Mouse (Mus musculus) liver, embryonic 11.5 days (tissue): ENCODE data around the gene Lgi4. TPM values are rescaled to one million over a fixed set of nuclear protein-coding genes. Genes with fewer than 3 reads are reported as not detected.

ENCODE experiments used
- ATAC-seq: fragments of 200-750 bp; cut with Nextera tagmentation; replicated peaks from 2 replicates; pipeline ENCODE4 v1.8.0; 2017; ENCODE audit warnings: moderate number of reproducible peaks, mild to moderate bottlenecking, moderate TSS enrichment, moderate library complexity; ENCODE audit not compliant: low FRiP score
- DNase-seq: peaks from one replicate; pipeline ENCODE4 v3.0.0-alpha.2; 2017; ENCODE audit warnings: low spot score
- H3K27ac ChIP-seq: fragments of 300-500 bp; sonication (generic); 2 replicates; pipeline ENCODE4 v1.5.1; 2014; ENCODE audit warnings: mild to moderate bottlenecking, low read depth, low read length, control low read depth
- H3K27me3 ChIP-seq: fragments of 300-500 bp; sonication (generic); replicated peaks from 2 replicates; pipeline ENCODE4 v1.6.1; 2014; ENCODE audit warnings: low read length, mixed read lengths; ENCODE audit not compliant: control insufficient read depth, insufficient read depth
- H3K36me3 ChIP-seq: fragments of 300-500 bp; sonication (generic); 2 replicates; pipeline ENCODE4 v1.6.1; 2014; ENCODE audit warnings: mild to moderate bottlenecking, low read length, moderate library complexity, mixed read lengths; ENCODE audit not compliant: control insufficient read depth, insufficient read depth
- H3K4me1 ChIP-seq: fragments of 300-500 bp; sonication (generic); replicated peaks from 2 replicates; pipeline ENCODE4 v1.6.1; 2014; ENCODE audit warnings: low read length, mixed read lengths; ENCODE audit not compliant: control insufficient read depth, insufficient read depth
- H3K4me2 ChIP-seq: fragments of 300-500 bp; sonication (generic); 2 replicates; pipeline ENCODE4 v1.6.1; 2014; ENCODE audit warnings: mild to moderate bottlenecking, control low read depth, moderate library complexity
- H3K4me3 ChIP-seq: fragments of 300-500 bp; sonication (generic); 2 replicates; pipeline ENCODE4 v1.5.1; 2014; ENCODE audit warnings: low read depth, low read length, control low read depth
- H3K9ac ChIP-seq: fragments of 300-500 bp; sonication (generic); 2 replicates; pipeline ENCODE4 v1.6.1; 2014; ENCODE audit warnings: low read depth, low read length, control low read depth
- H3K9me3 ChIP-seq: fragments of 300-500 bp; sonication (generic); 2 replicates; pipeline ENCODE4 v1.6.1; 2016; ENCODE audit warnings: low read length, inconsistent platforms, mixed read lengths; ENCODE audit not compliant: control insufficient read depth
- WGBS: fragments of 180-500 bp; shearing (Covaris S2); extraction: QIAGEN DNeasy Blood & Tissue Kit; methylation state at CpG from one replicate; pipeline ENCODE4 v1.1.7; 2014; 5-methylcytosine and 5-hydroxymethylcytosine counted together
- polyA plus RNA-seq: library from polyadenylated mRNA; unstranded; fragments of >200 nt; fragmentation: Nextera tagmentation; extraction: Ambion mirVana; gene quantifications from 2 replicates; pipeline ENCODE4 v1.2.1, GENCODE M21; 2014

Lgi4 gene
- polyA plus RNA-seq, 1 experiment from 2014 or later, result 0.45 TPM

- Histone ChIP-seq H3K27me3 (peaks cover 9% of the 10 kb centered on the region; the same call in 1 of the 2 replicates), H3K9ac (no peak overlapping the region), H3K27ac (no peak overlapping the region), H3K4me2 (no peak overlapping the region), H3K4me3 (no peak overlapping the region), H3K9me3 (no peaks in the 10 kb centered on the region), H3K4me1 (no peaks in the 10 kb centered on the region), H3K36me3 (no peaks in the 10 kb centered on the region)
- DNase-seq (no peak), ATAC-seq (no peak)
- WGBS, result 74% methylated on average over 22 of the region's 22 CpGs
Observed at GRCm38 (mm10) chr7:31098697-31099611, 39.8 kb downstream of the Lgi4 start.

GRCm38 (mm10) chr7:31099612-31099982, 40.5 kb downstream of the Lgi4 start:
- H3K27me3 ChIP-seq, result peaks cover 9% of the 10 kb centered on the region; the same call in 1 of the 2 replicates
- H3K27ac ChIP-seq, result no peak overlapping the region
- ATAC-seq (no peak), DNase-seq (no peak)
- H3K9me3 ChIP-seq, result no peaks in the 10 kb centered on the region
- WGBS, result 74% methylated on average over 6 of the region's 6 CpGs
- H3K4me1 ChIP-seq, result no peaks in the 10 kb centered on the region
- H3K4me3 ChIP-seq, result no peak overlapping the region
- H3K4me2 ChIP-seq, result no peak overlapping the region
- no peaks in the 10 kb centered on the region for H3K36me3 ChIP-seq
- H3K9ac ChIP-seq, result no peak overlapping the region

- Histone ChIP-seq H3K9ac (no peak overlapping the region), H3K27ac (no peak overlapping the region), H3K9me3 (no peaks in the 10 kb centered on the region), H3K4me1 (no peaks in the 10 kb centered on the region), H3K4me2 (no peak overlapping the region), H3K27me3 (peaks cover 9% of the 10 kb centered on the region; the same call in 1 of the 2 replicates), H3K4me3 (no peak overlapping the region), H3K36me3 (no peaks in the 10 kb centered on the region)
- ATAC-seq, result no peak
- 71% methylated on average over 14 of the region's 14 CpGs for WGBS
- no peak for DNase-seq
Observed at GRCm38 (mm10) chr7:31100786-31101185, 41.6 kb downstream of the Lgi4 start.

GRCm38 (mm10) chr7:31105061-31105768, 46.1 kb downstream of the Lgi4 start:
- Histone ChIP-seq H3K4me3 (no peak overlapping the region), H3K9me3 (no peaks in the 10 kb centered on the region), H3K27ac (no peak overlapping the region), H3K9ac (no peak overlapping the region), H3K27me3 (peaks cover 9% of the 10 kb centered on the region; the same call in 1 of the 2 replicates), H3K4me2 (no peak overlapping the region), H3K4me1 (peaks cover 5% of the 10 kb centered on the region; the same call in 1 of the 2 replicates), H3K36me3 (no peaks in the 10 kb centered on the region; the same call in 1 of the 2 replicates)
- DNase-seq (no peak), ATAC-seq (no peak)
- WGBS, result 45% methylated on average over 15 of the region's 15 CpGs

GRCm38 (mm10) chr7:31106166-31106565, 47.0 kb downstream of the Lgi4 start:
- H3K4me2 ChIP-seq, result no peak overlapping the region
- no peaks in the 10 kb centered on the region; the same call in 1 of the 2 replicates for H3K36me3 ChIP-seq
- no peak overlapping the region for H3K27ac ChIP-seq
- WGBS, result 46% methylated on average over 3 of the region's 3 CpGs
- H3K4me1 ChIP-seq, result peaks cover 6% of the 10 kb centered on the region
- no peaks in the 10 kb centered on the region for H3K9me3 ChIP-seq
- no peak overlapping the region for H3K9ac ChIP-seq
- ATAC-seq, result no peak
- peaks cover 9% of the 10 kb centered on the region; the same call in 1 of the 2 replicates for H3K27me3 ChIP-seq
- no peak for DNase-seq
- H3K4me3 ChIP-seq, result no peak overlapping the region

- no peak overlapping the region for H3K27ac ChIP-seq
- H3K4me2 ChIP-seq, result no peak overlapping the region
- H3K36me3 ChIP-seq, result no peaks in the 10 kb centered on the region; the same call in 1 of the 2 replicates
- peaks cover 21% of the 10 kb centered on the region for H3K4me1 ChIP-seq
- no peaks in the 10 kb centered on the region for H3K9me3 ChIP-seq
- H3K9ac ChIP-seq, result no peak overlapping the region
- H3K4me3 ChIP-seq, result no peak overlapping the region
- 84% methylated on average over 11 of the region's 11 CpGs for WGBS
- H3K27me3 ChIP-seq, result peaks cover 6% of the 10 kb centered on the region; the same call in 1 of the 2 replicates
- ATAC-seq (no peak), DNase-seq (no peak)
Observed at GRCm38 (mm10) chr7:31107781-31108180, 48.6 kb downstream of the Lgi4 start.

- H3K4me3 ChIP-seq, result no peak overlapping the region
- no peak overlapping the region for H3K9ac ChIP-seq
- H3K27me3 ChIP-seq, result no peaks in the 10 kb centered on the region
- no peak overlapping the region for H3K27ac ChIP-seq
- peaks cover 24% of the 10 kb centered on the region for H3K4me1 ChIP-seq
- H3K36me3 ChIP-seq, result no peaks in the 10 kb centered on the region; the same call in 1 of the 2 replicates
- no peak overlapping the region for H3K4me2 ChIP-seq
- no peak for ATAC-seq
- 50% methylated on average over 6 of the region's 7 CpGs for WGBS
- no peaks in the 10 kb centered on the region for H3K9me3 ChIP-seq
- DNase-seq, result no peak
Observed at GRCm38 (mm10) chr7:31109091-31109490, 49.9 kb downstream of the Lgi4 start.

GRCm38 (mm10) chr7:31109796-31110195, 50.7 kb downstream of the Lgi4 start:
- Histone ChIP-seq H3K4me1 (peaks cover 24% of the 10 kb centered on the region), H3K27me3 (no peaks in the 10 kb centered on the region), H3K9me3 (no peaks in the 10 kb centered on the region), H3K4me3 (no peak overlapping the region), H3K9ac (no peak overlapping the region), H3K4me2 (no peak overlapping the region), H3K36me3 (no peaks in the 10 kb centered on the region; the same call in 1 of the 2 replicates), H3K27ac (no peak overlapping the region)
- ATAC-seq (no peak), DNase-seq (no peak)
- 81% methylated on average over 5 of the region's 5 CpGs for WGBS
